26 mouse cellular contexts compared by ENCODE assay signal in the genomic region with DNA sequence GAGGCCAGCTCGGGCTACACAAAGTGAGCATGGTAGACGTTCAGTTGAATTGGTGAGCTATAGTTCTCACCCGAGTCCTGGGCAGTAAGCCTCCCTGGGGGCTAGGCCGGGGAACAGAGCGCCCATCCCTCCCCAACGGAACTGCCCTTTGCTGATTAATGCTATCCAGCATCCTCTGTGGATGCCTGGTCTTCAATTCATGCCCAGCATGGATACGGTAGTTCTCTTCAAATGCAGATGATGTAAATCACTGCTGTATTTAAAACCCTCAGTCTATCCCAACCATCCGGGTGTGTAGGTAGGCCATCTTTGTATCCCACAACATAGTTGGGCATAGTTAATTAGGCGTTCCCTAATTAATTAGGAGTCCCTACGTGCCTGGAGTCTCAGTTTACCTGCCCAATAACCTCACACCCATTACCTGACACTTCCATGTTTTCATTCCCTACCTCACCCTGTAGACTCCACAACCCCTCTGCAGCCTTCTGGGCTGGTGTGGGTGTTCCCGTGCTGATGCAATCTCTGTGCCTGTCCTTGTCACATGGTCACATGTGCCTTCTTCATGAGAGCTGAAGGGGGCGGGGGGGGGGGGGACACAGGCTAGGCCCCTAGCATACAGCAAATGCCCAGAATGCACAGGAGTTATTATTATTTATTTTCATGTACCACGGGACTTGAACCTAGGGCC.
"Had no signal": no experiment of that assay in that cellular context is flagged by ENCODE, and none has a peak within 500 bp of the region (broad histone marks: within the 10 kb centered on the region; RNA-seq: fewer than 3 reads in every experiment).

No protein-coding gene starts in this region.

- ATAC-seq: hindbrain, postnatal 0 days; intestine, embryonic 16.5 days; liver, embryonic 12.5 days had no signal

- H3K4me3 ChIP-seq: gastrocnemius, adult 2 months; heart, adult 2 months; heart, embryonic 13.5 days; heart, embryonic 15.5 days; hindbrain, embryonic 13.5 days; hindbrain, embryonic 15.5 days; kidney, embryonic 15.5 days; limb, embryonic 13.5 days; limb, embryonic 15.5 days; liver, embryonic 12.5 days had no signal

- DNase-seq: gastrocnemius, adult 2 months; gastrocnemius, postnatal 10 days; gastrocnemius, postnatal 25 days; heart, adult 11 months; heart, adult 2 months; heart, postnatal 14 days; heart, postnatal 36 days; kidney, adult 11 months; kidney, adult 2 months; kidney, adult 9 months; kidney, postnatal 14 days; kidney, postnatal 36 days; layer of hippocampus, adult 9-11 months; layer of hippocampus, postnatal 36 days; left cerebral cortex, postnatal 4 days had no signal

- H3K9ac ChIP-seq: heart, embryonic 13.5 days; heart, embryonic 15.5 days; hindbrain, embryonic 13.5 days; hindbrain, embryonic 15.5 days; kidney, embryonic 15.5 days; limb, embryonic 13.5 days; limb, embryonic 15.5 days; liver, embryonic 12.5 days had no signal

- H3K9me3 ChIP-seq: heart, embryonic 13.5 days; heart, embryonic 15.5 days; hindbrain, embryonic 13.5 days; hindbrain, embryonic 15.5 days; kidney, embryonic 15.5 days; limb, embryonic 13.5 days; limb, embryonic 15.5 days; liver, embryonic 12.5 days had no signal

- H3K27me3 ChIP-seq: heart, embryonic 13.5 days; heart, embryonic 15.5 days; hindbrain, embryonic 15.5 days; limb, embryonic 13.5 days; limb, embryonic 15.5 days; liver, embryonic 12.5 days had no signal

- H3K36me3 ChIP-seq: hindbrain, embryonic 13.5 days; hindbrain, embryonic 15.5 days had no signal

- H3K27ac ChIP-seq: gastrocnemius, adult 2 months; heart, adult 2 months; heart, embryonic 13.5 days; heart, embryonic 15.5 days; hindbrain, embryonic 13.5 days; hindbrain, embryonic 15.5 days; hindbrain, postnatal 0 days; kidney, embryonic 15.5 days; kidney, postnatal 0 days; limb, embryonic 13.5 days; limb, embryonic 15.5 days; liver, embryonic 12.5 days had no signal
